Mouse (Mus musculus): ENCODE measurements around the gene Cntn4. TPM values are rescaled to one million over a fixed set of nuclear protein-coding genes. Genes with fewer than 3 reads are reported as not detected.

Gene Cntn4
- polyA plus RNA-seq, 1 experiment from 2014 or later, result 6.3 TPM

GRCm38 (mm10) chr6:106646945-106647344 is 969.5 kb downstream of the Cntn4 start:
- no peaks in the 10 kb centered on the region for H3K9me3 ChIP-seq (ENCODE audit: control insufficient read depth, low read length)
- no peak for ATAC-seq (ENCODE audit: low FRiP score, low TSS enrichment)
- no peaks in the 10 kb centered on the region for H3K36me3 ChIP-seq (ENCODE audit: control insufficient read depth, insufficient read depth, low read length)
- H3K4me2 ChIP-seq (replicated peaks; ENCODE audit: low read depth, low read length), result no peak overlapping the region
- H3K9ac ChIP-seq (ENCODE audit: low read depth, low read length), result no peak overlapping the region
- no peak overlapping the region for H3K27ac ChIP-seq (ENCODE audit: low read depth, low read length)
- 9% methylated on average over 4 of the region's 4 CpGs for WGBS
- H3K27me3 ChIP-seq (ENCODE audit: control insufficient read depth, insufficient read depth, low read length), result no peaks in the 10 kb centered on the region
- no peaks in the 10 kb centered on the region for H3K4me1 ChIP-seq (ENCODE audit: control insufficient read depth, insufficient read depth, low read length)
- no peak overlapping the region for H3K4me3 ChIP-seq (ENCODE audit: low read length)

- WGBS, result 32% methylated on average over 6 of the region's 6 CpGs
- Histone ChIP-seq H3K9ac (ENCODE audit: low read depth, low read length) (no peak overlapping the region), H3K27ac (ENCODE audit: low read depth, low read length) (no peak overlapping the region), H3K9me3 (ENCODE audit: control insufficient read depth, low read length) (no peaks in the 10 kb centered on the region), H3K27me3 (ENCODE audit: control insufficient read depth, insufficient read depth, low read length) (no peaks in the 10 kb centered on the region), H3K4me2 (replicated peaks; ENCODE audit: low read depth, low read length) (no peak overlapping the region), H3K4me3 (ENCODE audit: low read length) (no peak overlapping the region), H3K4me1 (ENCODE audit: control insufficient read depth, insufficient read depth, low read length) (no peaks in the 10 kb centered on the region), H3K36me3 (ENCODE audit: control insufficient read depth, insufficient read depth, low read length) (no peaks in the 10 kb centered on the region)
- ATAC-seq (ENCODE audit: low FRiP score, low TSS enrichment), result peak; percentile 39; the same call in 1 of the 2 replicates
Observed at GRCm38 (mm10) chr6:106663780-106664651, 986.6 kb downstream of the Cntn4 start.

- H3K36me3 ChIP-seq (ENCODE audit: control insufficient read depth, insufficient read depth, low read length), result no peaks in the 10 kb centered on the region
- no peaks in the 10 kb centered on the region for H3K4me1 ChIP-seq (ENCODE audit: control insufficient read depth, insufficient read depth, low read length)
Observed at GRCm38 (mm10) chr6:106675581-106675980, 998.1 kb downstream of the Cntn4 start.

GRCm38 (mm10) chr6:106701931-106702330 is 1024.5 kb downstream of the Cntn4 start:
- H3K4me1 ChIP-seq (ENCODE audit: control insufficient read depth, insufficient read depth, low read length), result no peaks in the 10 kb centered on the region
- WGBS, result 31% methylated on average over 3 of the region's 3 CpGs

More at GRCm38 (mm10) chr6:106675581-106675980, 998.1 kb downstream of the Cntn4 start:
- Histone ChIP-seq H3K4me3 (ENCODE audit: low read length) (no peak overlapping the region), H3K27ac (ENCODE audit: low read depth, low read length) (no peak overlapping the region), H3K9ac (ENCODE audit: low read depth, low read length) (no peak overlapping the region), H3K9me3 (ENCODE audit: control insufficient read depth, low read length) (no peaks in the 10 kb centered on the region), H3K27me3 (ENCODE audit: control insufficient read depth, insufficient read depth, low read length) (no peaks in the 10 kb centered on the region), H3K4me2 (replicated peaks; ENCODE audit: low read depth, low read length) (no peak overlapping the region)
- no peak for ATAC-seq (ENCODE audit: low FRiP score, low TSS enrichment)
- WGBS, result 84% methylated on average over 8 of the region's 8 CpGs

GRCm38 (mm10) chr6:106705506-106706035 is 1028.1 kb downstream of the Cntn4 start:
- no peak overlapping the region for H3K4me2 ChIP-seq (replicated peaks; ENCODE audit: low read depth, low read length)
- WGBS, result 29% methylated on average over 3 of the region's 3 CpGs
- no peak overlapping the region for H3K27ac ChIP-seq (ENCODE audit: low read depth, low read length)
- H3K27me3 ChIP-seq (ENCODE audit: control insufficient read depth, insufficient read depth, low read length), result no peaks in the 10 kb centered on the region
- H3K9me3 ChIP-seq (ENCODE audit: control insufficient read depth, low read length), result no peaks in the 10 kb centered on the region
- no peaks in the 10 kb centered on the region for H3K4me1 ChIP-seq (ENCODE audit: control insufficient read depth, insufficient read depth, low read length)
- H3K4me3 ChIP-seq (ENCODE audit: low read length), result no peak overlapping the region
- no peaks in the 10 kb centered on the region for H3K36me3 ChIP-seq (ENCODE audit: control insufficient read depth, insufficient read depth, low read length)
- ATAC-seq (ENCODE audit: low FRiP score, low TSS enrichment), result peak; percentile 71; the same call in 1 of the 2 replicates
- no peak overlapping the region for H3K9ac ChIP-seq (ENCODE audit: low read depth, low read length)

More at GRCm38 (mm10) chr6:106701931-106702330, 1024.5 kb downstream of the Cntn4 start:
- no peak overlapping the region for H3K4me3 ChIP-seq (ENCODE audit: low read length)
- no peaks in the 10 kb centered on the region for H3K9me3 ChIP-seq (ENCODE audit: control insufficient read depth, low read length)
- H3K27me3 ChIP-seq (ENCODE audit: control insufficient read depth, insufficient read depth, low read length), result no peaks in the 10 kb centered on the region
- no peak overlapping the region for H3K9ac ChIP-seq (ENCODE audit: low read depth, low read length)
- no peak overlapping the region for H3K27ac ChIP-seq (ENCODE audit: low read depth, low read length)
- no peaks in the 10 kb centered on the region for H3K36me3 ChIP-seq (ENCODE audit: control insufficient read depth, insufficient read depth, low read length)
- ATAC-seq (ENCODE audit: low FRiP score, low TSS enrichment), result peak; percentile 77
- H3K4me2 ChIP-seq (replicated peaks; ENCODE audit: low read depth, low read length), result no peak overlapping the region

GRCm38 (mm10) chr6:106725642-106726041 is 1048.2 kb downstream of the Cntn4 start:
- Histone ChIP-seq H3K9ac (ENCODE audit: low read depth, low read length) (no peak overlapping the region), H3K27me3 (ENCODE audit: control insufficient read depth, insufficient read depth, low read length) (no peaks in the 10 kb centered on the region), H3K4me3 (ENCODE audit: low read length) (no peak overlapping the region), H3K4me1 (ENCODE audit: control insufficient read depth, insufficient read depth, low read length) (no peaks in the 10 kb centered on the region), H3K4me2 (replicated peaks; ENCODE audit: low read depth, low read length) (no peak overlapping the region), H3K27ac (ENCODE audit: low read depth, low read length) (no peak overlapping the region), H3K9me3 (ENCODE audit: control insufficient read depth, low read length) (no peaks in the 10 kb centered on the region), H3K36me3 (ENCODE audit: control insufficient read depth, insufficient read depth, low read length) (no peaks in the 10 kb centered on the region)
- no peak for ATAC-seq (ENCODE audit: low FRiP score, low TSS enrichment)
- 86% methylated on average over 4 of the region's 4 CpGs for WGBS

GRCm38 (mm10) chr6:106726078-106726477 is 1048.6 kb downstream of the Cntn4 start:
- 73% methylated on average over 6 of the region's 6 CpGs for WGBS
- Histone ChIP-seq H3K9ac (ENCODE audit: low read depth, low read length) (no peak overlapping the region), H3K4me1 (ENCODE audit: control insufficient read depth, insufficient read depth, low read length) (no peaks in the 10 kb centered on the region), H3K4me2 (replicated peaks; ENCODE audit: low read depth, low read length) (no peak overlapping the region), H3K4me3 (ENCODE audit: low read length) (no peak overlapping the region), H3K36me3 (ENCODE audit: control insufficient read depth, insufficient read depth, low read length) (no peaks in the 10 kb centered on the region), H3K27me3 (ENCODE audit: control insufficient read depth, insufficient read depth, low read length) (no peaks in the 10 kb centered on the region), H3K27ac (ENCODE audit: low read depth, low read length) (no peak overlapping the region), H3K9me3 (ENCODE audit: control insufficient read depth, low read length) (no peaks in the 10 kb centered on the region)
- no peak for ATAC-seq (ENCODE audit: low FRiP score, low TSS enrichment)

GRCm38 (mm10) chr6:106727703-106728102 is 1050.2 kb downstream of the Cntn4 start:
- no peak overlapping the region for H3K4me2 ChIP-seq (replicated peaks; ENCODE audit: low read depth, low read length)
- ATAC-seq (ENCODE audit: low FRiP score, low TSS enrichment), result no peak
- WGBS, result 77% methylated on average over 1 of the region's 1 CpGs

GRCm38 (mm10) chr6:106729682-106730314 is 1052.3 kb downstream of the Cntn4 start:
- WGBS, result 81% methylated on average over 4 of the region's 4 CpGs
- H3K4me3 ChIP-seq (ENCODE audit: low read length), result no peak overlapping the region
- no peak overlapping the region for H3K27ac ChIP-seq (ENCODE audit: low read depth, low read length)
- no peaks in the 10 kb centered on the region for H3K36me3 ChIP-seq (ENCODE audit: control insufficient read depth, insufficient read depth, low read length)
- H3K4me2 ChIP-seq (replicated peaks; ENCODE audit: low read depth, low read length), result no peak overlapping the region
- no peak for ATAC-seq (ENCODE audit: low FRiP score, low TSS enrichment)
- H3K9ac ChIP-seq (ENCODE audit: low read depth, low read length), result no peak overlapping the region
- H3K4me1 ChIP-seq (ENCODE audit: control insufficient read depth, insufficient read depth, low read length), result no peaks in the 10 kb centered on the region
- no peaks in the 10 kb centered on the region for H3K27me3 ChIP-seq (ENCODE audit: control insufficient read depth, insufficient read depth, low read length)
- no peaks in the 10 kb centered on the region for H3K9me3 ChIP-seq (ENCODE audit: control insufficient read depth, low read length)

More at GRCm38 (mm10) chr6:106727703-106728102, 1050.2 kb downstream of the Cntn4 start:
- no peaks in the 10 kb centered on the region for H3K4me1 ChIP-seq (ENCODE audit: control insufficient read depth, insufficient read depth, low read length)
- no peaks in the 10 kb centered on the region for H3K27me3 ChIP-seq (ENCODE audit: control insufficient read depth, insufficient read depth, low read length)
- H3K36me3 ChIP-seq (ENCODE audit: control insufficient read depth, insufficient read depth, low read length), result no peaks in the 10 kb centered on the region
- H3K4me3 ChIP-seq (ENCODE audit: low read length), result no peak overlapping the region
- no peak overlapping the region for H3K27ac ChIP-seq (ENCODE audit: low read depth, low read length)
- H3K9me3 ChIP-seq (ENCODE audit: control insufficient read depth, low read length), result no peaks in the 10 kb centered on the region
- H3K9ac ChIP-seq (ENCODE audit: low read depth, low read length), result no peak overlapping the region
